Mouse (Mus musculus) heart, adult 2 months (tissue): Measurements from ENCODE around the gene Bend6.

Source experiments
- CTCF ChIP-seq: fragments of 200-600 bp; IDR thresholded peaks from 2 replicates; pipeline ENCODE4 v1.8.1; 2022; ENCODE audit warnings: antibody characterized with exemption, mild to moderate bottlenecking, moderate library complexity
- EP300 ChIP-seq: fragments of 200-500 bp; IDR thresholded peaks from 2 replicates; pipeline ENCODE4 v1.6.1; 2011; ENCODE audit warnings: low read depth, low read length, control low read depth; ENCODE audit not compliant: insufficient read depth
- POLR2A ChIP-seq: fragments of 200-500 bp; IDR thresholded peaks from 2 replicates; pipeline ENCODE4 v1.6.1; 2011; ENCODE audit warnings: mild to moderate bottlenecking, low read depth, low read length, control low read depth; ENCODE audit not compliant: insufficient read depth

DNA sequence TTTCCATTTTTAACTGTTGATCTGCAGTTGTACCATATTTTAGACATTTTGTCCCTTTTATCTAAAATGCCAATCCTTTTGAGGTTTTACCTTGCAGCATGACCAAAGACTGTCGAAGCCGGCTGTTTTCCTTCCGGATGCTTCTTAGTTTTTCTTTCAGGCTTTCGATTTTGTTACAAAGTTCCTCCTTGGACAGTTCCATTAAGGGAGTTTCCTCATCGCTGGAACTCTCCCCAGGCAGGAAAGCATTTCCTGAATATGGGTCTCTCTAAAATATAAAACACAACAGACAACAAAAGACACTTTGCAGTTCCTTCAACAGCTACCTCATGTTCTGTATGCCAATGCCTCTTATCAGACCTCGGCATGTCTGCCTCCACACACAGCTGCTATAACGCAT, 29.4 kb downstream of the Bend6 start:
- TF ChIP-seq CTCF: no peak
- no peak for TF ChIP-seq POLR2A
- TF ChIP-seq EP300: no peak
